Mouse (Mus musculus): Measurements from ENCODE around the gene Dglucy. TPM values are rescaled to one million over a fixed set of nuclear protein-coding genes. Genes with fewer than 3 reads are reported as not detected.

Dglucy gene
- polyA plus RNA-seq, 1 experiment from 2014 or later, result 2.6 TPM

GRCm38 (mm10) chr12:100925644-100926619 is 147.1 kb downstream of the Dglucy start:
- H3K4me2 ChIP-seq (replicated peaks; ENCODE audit: low read depth, low read length), result no peak overlapping the region
- no peaks in the 10 kb centered on the region for H3K27me3 ChIP-seq (ENCODE audit: control insufficient read depth, insufficient read depth, low read length)
- 0 out of 2 replicates have a peak, but pooled peaks have one; percentile 29 for ATAC-seq (ENCODE audit: insufficient number of reproducible peaks, insufficient read depth, low FRiP score, low read depth)
- H3K9me3 ChIP-seq (ENCODE audit: control insufficient read depth, low read depth, low read length), result no peaks in the 10 kb centered on the region
- H3K27ac ChIP-seq (ENCODE audit: low read length), result no peak overlapping the region
- no peak overlapping the region for H3K9ac ChIP-seq (replicated peaks; ENCODE audit: low read depth, low read length)
- H3K4me1 ChIP-seq (ENCODE audit: control insufficient read depth, insufficient read depth, low read length), result no peaks in the 10 kb centered on the region
- 72% methylated on average over 14 of the region's 14 CpGs for WGBS
- no peak overlapping the region for H3K4me3 ChIP-seq (ENCODE audit: low read depth, low read length)
- no peaks in the 10 kb centered on the region; the same call in none of the 2 replicates for H3K36me3 ChIP-seq (ENCODE audit: control insufficient read depth, insufficient read depth, low read length)

- Histone ChIP-seq H3K4me3 (ENCODE audit: low read depth, low read length) (no peak overlapping the region), H3K36me3 (ENCODE audit: control insufficient read depth, insufficient read depth, low read length) (no peaks in the 10 kb centered on the region; the same call in none of the 2 replicates), H3K27ac (ENCODE audit: low read length) (no peak overlapping the region), H3K4me2 (replicated peaks; ENCODE audit: low read depth, low read length) (no peak overlapping the region), H3K9ac (replicated peaks; ENCODE audit: low read depth, low read length) (no peak overlapping the region), H3K4me1 (ENCODE audit: control insufficient read depth, insufficient read depth, low read length) (no peaks in the 10 kb centered on the region), H3K9me3 (ENCODE audit: control insufficient read depth, low read depth, low read length) (no peaks in the 10 kb centered on the region), H3K27me3 (ENCODE audit: control insufficient read depth, insufficient read depth, low read length) (no peaks in the 10 kb centered on the region)
- 89% methylated on average over 9 of the region's 9 CpGs for WGBS
- ATAC-seq (ENCODE audit: insufficient number of reproducible peaks, insufficient read depth, low FRiP score, low read depth), result no peak
Observed at GRCm38 (mm10) chr12:100928286-100928685, 149.4 kb downstream of the Dglucy start.

GRCm38 (mm10) chr12:100931653-100932052 is 152.8 kb downstream of the Dglucy start:
- Histone ChIP-seq H3K4me2 (replicated peaks; ENCODE audit: low read depth, low read length) (no peak overlapping the region), H3K4me3 (ENCODE audit: low read depth, low read length) (no peak overlapping the region), H3K9me3 (ENCODE audit: control insufficient read depth, low read depth, low read length) (no peaks in the 10 kb centered on the region), H3K36me3 (ENCODE audit: control insufficient read depth, insufficient read depth, low read length) (no peaks in the 10 kb centered on the region; the same call in none of the 2 replicates), H3K4me1 (ENCODE audit: control insufficient read depth, insufficient read depth, low read length) (no peaks in the 10 kb centered on the region), H3K27me3 (ENCODE audit: control insufficient read depth, insufficient read depth, low read length) (no peaks in the 10 kb centered on the region), H3K9ac (replicated peaks; ENCODE audit: low read depth, low read length) (no peak overlapping the region), H3K27ac (ENCODE audit: low read length) (no peak overlapping the region)
- 95% methylated on average over 14 of the region's 14 CpGs for WGBS
- ATAC-seq (ENCODE audit: insufficient number of reproducible peaks, insufficient read depth, low FRiP score, low read depth), result no peak

- H3K4me3 ChIP-seq (ENCODE audit: low read depth, low read length), result no peak overlapping the region
- H3K27ac ChIP-seq (ENCODE audit: low read length), result no peak overlapping the region
- H3K27me3 ChIP-seq (ENCODE audit: control insufficient read depth, insufficient read depth, low read length), result no peaks in the 10 kb centered on the region
- H3K4me2 ChIP-seq (replicated peaks; ENCODE audit: low read depth, low read length), result no peak overlapping the region
- no peak overlapping the region for H3K9ac ChIP-seq (replicated peaks; ENCODE audit: low read depth, low read length)
- H3K9me3 ChIP-seq (ENCODE audit: control insufficient read depth, low read depth, low read length), result no peaks in the 10 kb centered on the region
- 0 out of 2 replicates have a peak, but pooled peaks cover 3% of the 10 kb centered on the region for H3K4me1 ChIP-seq (ENCODE audit: control insufficient read depth, insufficient read depth, low read length)
- ATAC-seq (ENCODE audit: insufficient number of reproducible peaks, insufficient read depth, low FRiP score, low read depth), result no peak
- H3K36me3 ChIP-seq (ENCODE audit: control insufficient read depth, insufficient read depth, low read length), result no peaks in the 10 kb centered on the region; the same call in none of the 2 replicates
- 90% methylated on average over 5 of the region's 5 CpGs for WGBS
Observed at GRCm38 (mm10) chr12:100934796-100935195, 155.9 kb downstream of the Dglucy start.

GRCm38 (mm10) chr12:100936116-100936515 is 157.3 kb downstream of the Dglucy start:
- WGBS, result 17% methylated on average over 2 of the region's 2 CpGs
- H3K9me3 ChIP-seq (ENCODE audit: control insufficient read depth, low read depth, low read length), result no peaks in the 10 kb centered on the region
- H3K36me3 ChIP-seq (ENCODE audit: control insufficient read depth, insufficient read depth, low read length), result peaks cover 4% of the 10 kb centered on the region
- no peak overlapping the region for H3K4me3 ChIP-seq (ENCODE audit: low read depth, low read length)
- H3K4me2 ChIP-seq (replicated peaks; ENCODE audit: low read depth, low read length), result no peak overlapping the region
- H3K9ac ChIP-seq (replicated peaks; ENCODE audit: low read depth, low read length), result no peak overlapping the region
- no peak overlapping the region for H3K27ac ChIP-seq (ENCODE audit: low read length)
- H3K27me3 ChIP-seq (ENCODE audit: control insufficient read depth, insufficient read depth, low read length), result no peaks in the 10 kb centered on the region
- H3K4me1 ChIP-seq (ENCODE audit: control insufficient read depth, insufficient read depth, low read length), result 0 out of 2 replicates have a peak, but pooled peaks cover 3% of the 10 kb centered on the region
- ATAC-seq (ENCODE audit: insufficient number of reproducible peaks, insufficient read depth, low FRiP score, low read depth), result 0 out of 2 replicates have a peak, but pooled peaks have one; percentile 26

- H3K4me1 ChIP-seq (ENCODE audit: control insufficient read depth, insufficient read depth, low read length), result 0 out of 2 replicates have a peak, but pooled peaks cover 3% of the 10 kb centered on the region
- no peak overlapping the region for H3K4me2 ChIP-seq (replicated peaks; ENCODE audit: low read depth, low read length)
- H3K27me3 ChIP-seq (ENCODE audit: control insufficient read depth, insufficient read depth, low read length), result no peaks in the 10 kb centered on the region
- no peak overlapping the region for H3K27ac ChIP-seq (ENCODE audit: low read length)
- H3K4me3 ChIP-seq (ENCODE audit: low read depth, low read length), result no peak overlapping the region
- WGBS, result 73% methylated on average over 4 of the region's 4 CpGs
- no peak for ATAC-seq (ENCODE audit: insufficient number of reproducible peaks, insufficient read depth, low FRiP score, low read depth)
- H3K9ac ChIP-seq (replicated peaks; ENCODE audit: low read depth, low read length), result no peak overlapping the region
- no peaks in the 10 kb centered on the region for H3K9me3 ChIP-seq (ENCODE audit: control insufficient read depth, low read depth, low read length)
- H3K36me3 ChIP-seq (ENCODE audit: control insufficient read depth, insufficient read depth, low read length), result peaks cover 7% of the 10 kb centered on the region; the same call in 1 of the 2 replicates
Observed at GRCm38 (mm10) chr12:100936737-100937136, 157.9 kb downstream of the Dglucy start.

GRCm38 (mm10) chr12:100937441-100938360 is 158.8 kb downstream of the Dglucy start:
- H3K36me3 ChIP-seq (ENCODE audit: control insufficient read depth, insufficient read depth, low read length), result peaks cover 7% of the 10 kb centered on the region; the same call in 1 of the 2 replicates
- ATAC-seq (ENCODE audit: insufficient number of reproducible peaks, insufficient read depth, low FRiP score, low read depth), result no peak; the same call in 1 of the 2 replicates

GRCm38 (mm10) chr12:100941361-100941760 is 162.5 kb downstream of the Dglucy start:
- Histone ChIP-seq H3K27ac (ENCODE audit: low read length) (no peak overlapping the region), H3K9ac (replicated peaks; ENCODE audit: low read depth, low read length) (no peak overlapping the region), H3K27me3 (ENCODE audit: control insufficient read depth, insufficient read depth, low read length) (no peaks in the 10 kb centered on the region), H3K4me1 (ENCODE audit: control insufficient read depth, insufficient read depth, low read length) (0 out of 2 replicates have a peak, but pooled peaks cover 3% of the 10 kb centered on the region), H3K4me2 (replicated peaks; ENCODE audit: low read depth, low read length) (no peak overlapping the region), H3K4me3 (ENCODE audit: low read depth, low read length) (no peak overlapping the region), H3K36me3 (ENCODE audit: control insufficient read depth, insufficient read depth, low read length) (peaks cover 7% of the 10 kb centered on the region), H3K9me3 (ENCODE audit: control insufficient read depth, low read depth, low read length) (no peaks in the 10 kb centered on the region)
- no peak for ATAC-seq (ENCODE audit: insufficient number of reproducible peaks, insufficient read depth, low FRiP score, low read depth)
- WGBS, result 83% methylated on average over 3 of the region's 3 CpGs

More at GRCm38 (mm10) chr12:100937441-100938360, 158.8 kb downstream of the Dglucy start:
- Histone ChIP-seq H3K27ac (ENCODE audit: low read length) (peak overlapping the region; percentile 11; the same call in 1 of the 2 replicates), H3K4me1 (ENCODE audit: control insufficient read depth, insufficient read depth, low read length) (0 out of 2 replicates have a peak, but pooled peaks cover 3% of the 10 kb centered on the region), H3K27me3 (ENCODE audit: control insufficient read depth, insufficient read depth, low read length) (no peaks in the 10 kb centered on the region), H3K4me3 (ENCODE audit: low read depth, low read length) (no peak overlapping the region), H3K9ac (replicated peaks; ENCODE audit: low read depth, low read length) (no peak overlapping the region), H3K9me3 (ENCODE audit: control insufficient read depth, low read depth, low read length) (no peaks in the 10 kb centered on the region), H3K4me2 (replicated peaks; ENCODE audit: low read depth, low read length) (no peak overlapping the region)
- 61% methylated on average over 21 of the region's 21 CpGs for WGBS
